ENCODE assay signal across 12 mouse cellular contexts in genomic region chr8:46566914-46567529, GRCm38 (mm10). TPM values are rescaled to one million over a fixed set of nuclear protein-coding genes. Genes with fewer than 3 reads are reported as not detected.
DNase-seq lines count a peak whose midpoint lies in the region; ATAC-seq and TF ChIP-seq lines count a peak whose summit lies in the region.
"Had no signal": no experiment of that assay in that cellular context is flagged by ENCODE, and none has a peak within 500 bp of the region (broad histone marks: within the 10 kb centered on the region; RNA-seq: fewer than 3 reads in every experiment).

No protein-coding gene starts in this region.

- no peaks in the 10 kb centered on the region for H3K27me3 ChIP-seq in forebrain, embryonic 13.5 days
- no peaks in the 10 kb centered on the region for H3K27me3 ChIP-seq in forebrain, embryonic 16.5 days (replicated peaks; ENCODE audit: control insufficient read depth, insufficient read depth, low read length)
- no peaks in the 10 kb centered on the region for H3K27me3 ChIP-seq in liver, embryonic 11.5 days (replicated peaks; ENCODE audit: control insufficient read depth, insufficient read depth, low read length)
- H3K27me3 ChIP-seq: stomach, embryonic 15.5 days had no signal

- no peak for TF ChIP-seq CTCF in cortical plate, adult 2 months (IDR thresholded peaks at IDR 0.05; ENCODE audit: extremely low read depth, insufficient read depth, low read length)

- no peaks in the 10 kb centered on the region for H3K4me1 ChIP-seq in forebrain, embryonic 13.5 days
- H3K4me1 ChIP-seq in forebrain, embryonic 16.5 days (replicated peaks; ENCODE audit: control insufficient read depth, insufficient read depth, low read length): no peaks in the 10 kb centered on the region
- H3K4me1 ChIP-seq in cortical plate, adult 2 months (ENCODE audit: control insufficient read depth, insufficient read depth, low read length): no peaks in the 10 kb centered on the region
- no peaks in the 10 kb centered on the region for H3K4me1 ChIP-seq in liver, embryonic 11.5 days (replicated peaks; ENCODE audit: control insufficient read depth, insufficient read depth, low read length)
- H3K4me1 ChIP-seq: stomach, embryonic 15.5 days had no signal

- no peak overlapping the region for H3K9ac ChIP-seq in forebrain, embryonic 13.5 days
- H3K9ac ChIP-seq in forebrain, embryonic 16.5 days (replicated peaks; ENCODE audit: low read depth, low read length): no peak overlapping the region
- no peak overlapping the region for H3K9ac ChIP-seq in liver, embryonic 11.5 days (ENCODE audit: low read depth, low read length)
- H3K9ac ChIP-seq: stomach, embryonic 15.5 days had no signal

- no peaks in the 10 kb centered on the region for H3K9me3 ChIP-seq in forebrain, embryonic 13.5 days (replicated peaks)
- H3K9me3 ChIP-seq in forebrain, embryonic 16.5 days (ENCODE audit: control insufficient read depth, low read length): no peaks in the 10 kb centered on the region
- H3K9me3 ChIP-seq in liver, embryonic 11.5 days (ENCODE audit: control insufficient read depth, low read length): no peaks in the 10 kb centered on the region
- H3K9me3 ChIP-seq: stomach, embryonic 15.5 days had no signal

- H3K36me3 ChIP-seq in forebrain, embryonic 13.5 days (ENCODE audit: poor library complexity, severe bottlenecking): peaks cover 38% of the 10 kb centered on the region
- no peaks in the 10 kb centered on the region for H3K36me3 ChIP-seq in forebrain, embryonic 16.5 days (ENCODE audit: control insufficient read depth, insufficient read depth)
- peaks cover 15% of the 10 kb centered on the region for H3K36me3 ChIP-seq in liver, embryonic 11.5 days (ENCODE audit: control insufficient read depth, insufficient read depth, low read length)

- 90% methylated on average over 7 of the region's 7 CpGs for WGBS in forebrain, embryonic 13.5 days
- 77% methylated on average over 7 of the region's 7 CpGs for WGBS in forebrain, embryonic 16.5 days
- WGBS in liver, embryonic 11.5 days: 87% methylated on average over 7 of the region's 7 CpGs

- H3K4me3 ChIP-seq in forebrain, embryonic 13.5 days: no peak overlapping the region
- no peak overlapping the region for H3K4me3 ChIP-seq in forebrain, embryonic 16.5 days (replicated peaks; ENCODE audit: low read length)
- no peak overlapping the region for H3K4me3 ChIP-seq in cortical plate, adult 2 months (ENCODE audit: insufficient read depth, low read length)
- no peak overlapping the region for H3K4me3 ChIP-seq in liver, embryonic 11.5 days (ENCODE audit: low read depth, low read length)
- H3K4me3 ChIP-seq: stomach, embryonic 15.5 days had no signal

- peak; percentile 56 to 62 for DNase-seq in layer of hippocampus, postnatal 10 days (ENCODE audit: low spot score in 2 of 2)
- peak; percentile 86 for DNase-seq in right cerebral cortex, adult 2 months (ENCODE audit: low spot score in 2 of 2)
- no peak for DNase-seq in liver, embryonic 11.5 days (ENCODE audit: low spot score)
- no peak for DNase-seq in thymus, postnatal 14 days
- DNase-seq: cerebellum, adult 9-11 months; gastrocnemius, postnatal 36 days; kidney, postnatal 4 days had no signal

- ATAC-seq in forebrain, embryonic 13.5 days: 0 out of 2 replicates have a peak, but pooled peaks have one; percentile 16
- no peak; the same call in 1 of the 2 replicates for ATAC-seq in forebrain, embryonic 16.5 days
- no peak for ATAC-seq in liver, embryonic 11.5 days (replicated peaks; ENCODE audit: low FRiP score)
- no peak for ATAC-seq in inflammation-experienced regulatory T-cells, adult 6 months

- H3K27ac ChIP-seq in forebrain, embryonic 13.5 days: no peak overlapping the region
- no peak overlapping the region for H3K27ac ChIP-seq in forebrain, embryonic 16.5 days (ENCODE audit: low read length)
- H3K27ac ChIP-seq in cortical plate, adult 2 months (ENCODE audit: insufficient read depth, low read length): 0 out of 2 replicates have a peak overlapping the region, but pooled peaks have one; percentile 21
- no peak overlapping the region for H3K27ac ChIP-seq in liver, embryonic 11.5 days (ENCODE audit: low read depth, low read length)
- H3K27ac ChIP-seq: stomach, embryonic 15.5 days had no signal

- no peak for TF ChIP-seq POLR2A in cortical plate, adult 2 months (IDR thresholded peaks at IDR 0.05; ENCODE audit: extremely low read depth, insufficient read depth, low read length)

- H3K4me2 ChIP-seq in forebrain, embryonic 13.5 days: no peak overlapping the region
- H3K4me2 ChIP-seq in forebrain, embryonic 16.5 days (ENCODE audit: low read length): no peak overlapping the region
- H3K4me2 ChIP-seq in liver, embryonic 11.5 days: no peak overlapping the region
- H3K4me2 ChIP-seq: stomach, embryonic 15.5 days had no signal

RNA-seq across cellular contexts. Expression of gene Cenpu, which starts 15.2 kb away (rescaled TPM):
- polyA plus RNA-seq in forebrain, embryonic 13.5 days (2015; fragmentation: Nextera tagmentation; extraction: Ambion mirVana): 23.0 and 25.5 TPM in 2 replicates
- polyA plus RNA-seq in forebrain, embryonic 16.5 days (2015; fragmentation: Nextera tagmentation; extraction: Ambion mirVana): 8.8 and 15.1 TPM in 2 replicates
- polyA plus RNA-seq in cortical plate, adult 2 months (2012; rRNA removed): 1.9 and 3.2 TPM in 2 replicates
- total RNA-seq in layer of hippocampus, postnatal 10 days (2021): 1 to 10 TPM; 3.2 to 5.1 TPM
- polyA plus RNA-seq in liver, embryonic 11.5 days (2014; fragmentation: Nextera tagmentation; extraction: Ambion mirVana): 22.0 and 29.8 TPM in 2 replicates
- 10 to 100 TPM in 1 of 3 experiments, 1 to 10 TPM in 2; 8.1 to 18.0 (median 9.1) TPM for polyA plus RNA-seq in inflammation-experienced regulatory T-cells, adult 6 months (2017; shearing (Covaris generic))

RNA-seq across cellular contexts. Expression of gene Primpol, which starts 50.0 kb away (rescaled TPM):
- polyA plus RNA-seq in forebrain, embryonic 13.5 days (2015; fragmentation: Nextera tagmentation; extraction: Ambion mirVana): 8.3 and 10.3 TPM in 2 replicates
- polyA plus RNA-seq in forebrain, embryonic 16.5 days (2015; fragmentation: Nextera tagmentation; extraction: Ambion mirVana): 9.5 and 12.6 TPM in 2 replicates
- polyA plus RNA-seq in cortical plate, adult 2 months (2012; rRNA removed): 1.9 TPM in 2 replicates
- 1 to 10 TPM; 4.3 to 4.6 TPM for total RNA-seq in layer of hippocampus, postnatal 10 days (2021)
- 16.4 and 18.5 TPM in 2 replicates for polyA plus RNA-seq in liver, embryonic 11.5 days (2014; fragmentation: Nextera tagmentation; extraction: Ambion mirVana)
- 10 to 100 TPM; 39.6 to 49.3 (median 41.3) TPM for polyA plus RNA-seq in inflammation-experienced regulatory T-cells, adult 6 months (2017; shearing (Covaris generic))

RNA-seq across cellular contexts. Expression of gene Casp3, which starts 50.1 kb away (rescaled TPM):
- polyA plus RNA-seq in forebrain, embryonic 13.5 days (2015; fragmentation: Nextera tagmentation; extraction: Ambion mirVana): 208 and 213 TPM in 2 replicates
- 315 and 322 TPM in 2 replicates for polyA plus RNA-seq in forebrain, embryonic 16.5 days (2015; fragmentation: Nextera tagmentation; extraction: Ambion mirVana)
- 11.6 and 11.9 TPM in 2 replicates for polyA plus RNA-seq in cortical plate, adult 2 months (2012; rRNA removed)
- total RNA-seq in layer of hippocampus, postnatal 10 days (2021): 10 to 100 TPM; 59.2 to 59.7 TPM
- 155 and 175 TPM in 2 replicates for polyA plus RNA-seq in liver, embryonic 11.5 days (2014; fragmentation: Nextera tagmentation; extraction: Ambion mirVana)
- polyA plus RNA-seq in inflammation-experienced regulatory T-cells, adult 6 months (2017; shearing (Covaris generic)): 100 to 1,000 TPM in 1 of 3 experiments, 10 to 100 TPM in 2; 46.2 to 129 (median 63.6) TPM

Comparison
In these comparisons a context has a peak if more than half of its experiments do, and no peak if none do; other contexts are left out.
1. DNase-seq: peak in layer of hippocampus, postnatal 10 days (2 of 2) and right cerebral cortex, adult 2 months (2 of 2); none in liver, embryonic 11.5 days (single experiment) and thymus, postnatal 14 days (single experiment).